Mouse (Mus musculus) hematopoietic stem cell, adult 5-6 weeks (primary cell): ENCODE data around the gene Igdcc4. TPM values are rescaled to one million over a fixed set of nuclear protein-coding genes. Genes with fewer than 3 reads are reported as not detected.

Experiments used
- ATAC-seq, 2 experiments: fragments of 125-278 bp in 1 of 2; replicated peaks in 1 of 2; 2 replicates each; pipeline ENCODE4 v1.8.0; 2016 to 2017; ENCODE audit warnings: inconsistent platforms in 2 of 2, mild to moderate bottlenecking in 2 of 2, moderate number of reproducible peaks in 2 of 2, low read depth in 1 of 2, moderate TSS enrichment in 1 of 2; ENCODE audit not compliant: low FRiP score in 2 of 2, poor library complexity in 2 of 2, severe bottlenecking in 2 of 2, insufficient read depth in 1 of 2, low TSS enrichment in 1 of 2
- total RNA-seq: library from RNA; stranded (forward); fragments of 172-1452, 232-1000 nt; gene quantifications from 2 replicates; pipeline ENCODE4 v1.2.3, GENCODE M21; 2017

Igdcc4 gene
- total RNA-seq, 1 experiment from 2014 or later = 1.4 TPM

- ATAC-seq = no peak
Observed at GRCm38 (mm10) chr9:65175939-65176871, 74.9 kb downstream of the Igdcc4 start.

GRCm38 (mm10) chr9:65177497-65177896, 76.2 kb downstream of the Igdcc4 start:
- ATAC-seq = no peak

DNA sequence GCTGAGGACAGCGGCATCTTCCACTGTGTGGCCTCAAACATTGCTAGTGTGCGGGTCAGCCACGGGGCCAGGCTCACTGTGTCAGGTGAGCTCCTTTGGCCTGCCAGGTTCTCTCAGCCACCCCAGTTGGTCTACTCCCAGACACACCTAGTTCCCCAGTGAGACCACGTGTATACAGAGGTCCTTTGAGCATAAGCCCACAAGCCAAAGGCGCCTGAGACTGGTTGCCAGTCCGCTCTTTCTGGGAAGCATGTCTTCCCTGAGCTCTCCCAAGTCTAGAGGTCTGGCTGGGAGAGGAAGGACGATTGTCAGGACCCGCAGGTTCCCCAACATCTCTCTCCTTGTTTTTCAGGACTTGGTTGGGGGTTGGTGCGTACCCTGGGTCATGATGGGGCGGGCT, 76.6 kb downstream of the Igdcc4 start:
- ATAC-seq = no peak

GRCm38 (mm10) chr9:65178336-65179213, 77.3 kb downstream of the Igdcc4 start:
- no peak for ATAC-seq

GRCm38 (mm10) chr9:65179817-65180624, 78.7 kb downstream of the Igdcc4 start:
- ATAC-seq = peak in 1 of 2 experiments; percentile 43; a peak in 1 of 4 replicates

Other genes starting within 250 kb of the Igdcc4 start
- gene Slc24a1, start 149.9 kb upstream of the Igdcc4 start, total RNA-seq = not detected in 2 replicates
- 28.8 and 39.5 TPM in 2 replicates for gene Ints14, start 140.6 kb upstream of the Igdcc4 start, total RNA-seq
- 39.1 and 43.6 TPM in 2 replicates for gene Hacd3, start 79.8 kb upstream of the Igdcc4 start, total RNA-seq
- 103 and 113 TPM in 2 replicates for gene Dpp8, start 69.1 kb upstream of the Igdcc4 start, total RNA-seq
- not detected in 2 replicates for gene Igdcc3, start 39.7 kb downstream of the Igdcc4 start, total RNA-seq
- 7.6 and 9.6 TPM in 2 replicates for gene Parp16, start 93.9 kb downstream of the Igdcc4 start, total RNA-seq
- not detected in 2 replicates for gene Cilp, start 163.7 kb downstream of the Igdcc4 start, total RNA-seq
- gene Clpx, start 192.8 kb downstream of the Igdcc4 start, total RNA-seq = 54.9 and 60.3 TPM in 2 replicates
- 29.6 and 30.4 TPM in 2 replicates for gene Pdcd7, start 244.6 kb downstream of the Igdcc4 start, total RNA-seq